Mouse (Mus musculus) hindbrain, embryonic 16.5 days (tissue): Measurements from ENCODE around the gene AI837181. TPM values are rescaled to one million over a fixed set of nuclear protein-coding genes. Genes with fewer than 3 reads are reported as not detected.

Experiments used
- ATAC-seq: fragments of 200-750 bp; cut with Nextera tagmentation; 2 replicates; pipeline ENCODE4 v1.8.0; 2017; ENCODE audit warnings: moderate TSS enrichment, moderate library complexity
- H3K27ac ChIP-seq: fragments of 300-500 bp; sonication (generic); 2 replicates; pipeline ENCODE4 v1.5.1; 2014; ENCODE audit warnings: low read depth, mild to moderate bottlenecking, control low read depth, low read length, moderate library complexity
- H3K27me3 ChIP-seq: fragments of 300-500 bp; sonication (generic); replicated peaks from 2 replicates; pipeline ENCODE4 v1.6.1; 2014; ENCODE audit warnings: low read length; ENCODE audit not compliant: control insufficient read depth, insufficient read depth
- H3K36me3 ChIP-seq: fragments of 300-500 bp; sonication (generic); 2 replicates; pipeline ENCODE4 v1.6.1; 2014; ENCODE audit warnings: mild to moderate bottlenecking, low read length, moderate library complexity, mixed read lengths; ENCODE audit not compliant: control insufficient read depth, insufficient read depth
- H3K4me1 ChIP-seq: fragments of 300-500 bp; sonication (generic); 2 replicates; pipeline ENCODE4 v1.6.1; 2014; ENCODE audit warnings: low read depth, low read length; ENCODE audit not compliant: control insufficient read depth, insufficient read depth
- H3K4me2 ChIP-seq: fragments of 300-500 bp; sonication (generic); 2 replicates; pipeline ENCODE4 v1.6.1; 2014; ENCODE audit warnings: mild to moderate bottlenecking, low read length, control low read depth, moderate library complexity
- H3K4me3 ChIP-seq: fragments of 300-500 bp; sonication (generic); 2 replicates; pipeline ENCODE4 v1.5.1; 2014; ENCODE audit warnings: mild to moderate bottlenecking, low read length, control low read depth, moderate library complexity
- H3K9ac ChIP-seq: fragments of 300-500 bp; sonication (generic); 2 replicates; pipeline ENCODE4 v1.6.1; 2014; ENCODE audit warnings: low read depth, mild to moderate bottlenecking, control low read depth, low read length, moderate library complexity
- H3K9me3 ChIP-seq: fragments of 300-500 bp; sonication (generic); 2 replicates; pipeline ENCODE4 v1.6.1; 2014; ENCODE audit warnings: mild to moderate bottlenecking, low read length, moderate library complexity; ENCODE audit not compliant: control insufficient read depth
- WGBS: fragments of 180-500 bp; shearing (Covaris S2); extraction: QIAGEN DNeasy Blood & Tissue Kit; methylation state at CpG from one replicate; pipeline ENCODE4 v1.1.7; 2014; 5-methylcytosine and 5-hydroxymethylcytosine counted together
- polyA plus RNA-seq: library from polyadenylated mRNA; unstranded; fragments of >200 nt; fragmentation: Nextera tagmentation; extraction: Ambion mirVana; gene quantifications from 2 replicates; pipeline ENCODE4 v1.2.1, GENCODE M21; 2015

Gene AI837181
- polyA plus RNA-seq, 1 experiment from 2014 or later: 38.5 TPM

DNA sequence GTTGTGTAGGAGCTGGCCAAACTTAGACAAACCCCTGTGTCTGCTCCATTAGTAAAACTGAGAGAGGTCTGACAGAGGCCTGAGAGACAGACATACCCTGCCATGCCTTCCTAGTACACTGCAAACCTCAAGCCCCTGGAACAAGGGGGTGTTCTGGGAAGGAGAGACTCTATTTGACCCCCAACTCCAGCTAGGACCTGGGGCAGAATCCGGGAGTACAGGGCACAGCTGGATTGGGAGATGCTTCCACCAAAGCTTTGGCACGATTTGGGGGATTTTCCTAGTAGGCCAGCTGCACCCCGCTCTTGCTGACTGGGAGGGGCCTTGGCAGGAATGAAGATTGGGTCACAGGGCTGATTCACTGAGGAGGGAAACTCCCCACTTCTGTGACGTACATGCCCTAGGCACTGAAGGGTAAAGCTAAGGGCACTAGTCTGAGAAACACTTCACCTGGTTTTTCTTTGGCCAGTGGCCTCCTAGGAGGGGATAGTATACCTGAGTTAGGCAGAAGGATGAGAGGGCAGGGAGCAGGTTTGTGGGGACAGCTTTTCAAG, 7.0 kb downstream of the AI837181 start:
- Histone ChIP-seq H3K27ac (no peak overlapping the region), H3K36me3 (no peaks in the 10 kb centered on the region), H3K4me3 (no peak overlapping the region), H3K4me1 (peaks cover 12% of the 10 kb centered on the region), H3K9me3 (no peaks in the 10 kb centered on the region), H3K4me2 (no peak overlapping the region), H3K9ac (no peak overlapping the region), H3K27me3 (no peaks in the 10 kb centered on the region; the same call in 1 of the 2 replicates)
- ATAC-seq: no peak
- WGBS: 78% methylated on average over 4 of the region's 4 CpGs

DNA sequence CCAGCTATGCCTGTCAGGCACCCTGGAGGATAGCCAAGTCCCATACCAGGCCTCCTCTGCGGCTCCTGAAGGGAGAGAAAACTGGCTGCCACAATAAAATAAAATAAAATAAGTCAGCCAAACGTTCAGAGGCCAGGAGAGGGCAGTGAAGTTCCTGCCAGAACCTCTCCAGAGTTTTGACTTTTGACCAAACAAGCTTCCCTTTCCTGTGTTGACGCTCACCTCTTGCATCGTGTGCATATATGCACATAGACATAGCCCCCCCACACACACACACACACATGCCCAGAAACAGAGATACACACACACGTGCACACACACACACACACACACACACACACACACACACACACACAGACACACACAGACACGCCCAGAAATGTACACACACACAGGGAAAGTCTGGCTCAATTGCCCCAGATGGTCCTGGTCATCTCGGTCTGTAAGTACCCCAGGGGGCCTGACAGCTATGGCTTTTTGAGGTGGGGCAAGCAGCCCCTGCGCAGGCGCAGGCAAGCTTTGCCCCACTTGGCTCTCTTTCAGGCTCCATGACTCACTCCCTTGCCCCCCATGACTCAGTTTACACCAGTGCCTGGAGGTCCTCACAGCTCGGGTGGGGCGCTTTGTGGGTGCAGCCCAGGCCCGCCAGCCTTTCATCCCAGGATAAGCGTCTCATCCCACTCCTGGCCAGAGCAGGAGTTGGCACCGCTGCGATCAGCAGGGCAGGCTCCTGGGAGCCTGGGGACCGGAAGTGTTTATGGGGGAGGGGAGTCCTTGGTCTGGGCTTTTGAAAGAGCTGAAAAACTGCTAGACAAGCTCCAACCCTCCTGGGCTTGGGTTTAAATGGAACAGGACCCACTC, 8.3 kb downstream of the AI837181 start:
- Histone ChIP-seq H3K27ac (peak overlapping the region; percentile 34; the same call in 1 of the 2 replicates), H3K4me2 (peak overlapping the region; percentile 55), H3K9ac (peak overlapping the region; percentile 59), H3K4me1 (peaks cover 11% of the 10 kb centered on the region), H3K9me3 (no peaks in the 10 kb centered on the region), H3K4me3 (peak overlapping the region; percentile 27; the same call in 1 of the 2 replicates), H3K27me3 (no peaks in the 10 kb centered on the region; the same call in 1 of the 2 replicates), H3K36me3 (no peaks in the 10 kb centered on the region)
- 11% methylated on average over 16 of the region's 16 CpGs for WGBS
- ATAC-seq: peak; percentile 50

DNA sequence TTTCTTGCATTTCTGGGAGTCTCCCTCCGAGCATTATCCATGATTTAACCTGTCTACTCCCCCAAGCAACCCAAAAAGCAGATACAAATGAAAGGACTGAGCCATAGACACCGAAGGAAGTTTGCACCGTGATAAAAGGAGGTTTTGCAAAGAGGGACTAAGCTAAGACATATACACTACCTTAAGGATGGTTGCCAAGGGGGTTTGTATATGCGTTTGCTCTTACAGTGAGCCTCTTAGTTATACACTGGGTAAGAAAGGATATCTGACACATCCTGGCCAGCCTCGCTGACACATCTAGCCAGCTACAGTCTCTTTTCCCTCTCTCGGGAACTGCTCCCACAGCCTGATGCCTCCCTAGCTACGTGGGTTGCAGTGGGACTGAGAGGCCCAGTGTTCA, 9.0 kb downstream of the AI837181 start:
- WGBS: 74% methylated on average over 7 of the region's 7 CpGs
- Histone ChIP-seq H3K9me3 (no peaks in the 10 kb centered on the region), H3K4me2 (peak overlapping the region; percentile 55), H3K27me3 (no peaks in the 10 kb centered on the region; the same call in 1 of the 2 replicates), H3K9ac (peak overlapping the region; percentile 59; the same call in 1 of the 2 replicates), H3K4me3 (no peak overlapping the region), H3K4me1 (peaks cover 11% of the 10 kb centered on the region), H3K36me3 (no peaks in the 10 kb centered on the region), H3K27ac (0 out of 2 replicates have a peak overlapping the region, but pooled peaks have one; percentile 24)
- no peak for ATAC-seq

DNA sequence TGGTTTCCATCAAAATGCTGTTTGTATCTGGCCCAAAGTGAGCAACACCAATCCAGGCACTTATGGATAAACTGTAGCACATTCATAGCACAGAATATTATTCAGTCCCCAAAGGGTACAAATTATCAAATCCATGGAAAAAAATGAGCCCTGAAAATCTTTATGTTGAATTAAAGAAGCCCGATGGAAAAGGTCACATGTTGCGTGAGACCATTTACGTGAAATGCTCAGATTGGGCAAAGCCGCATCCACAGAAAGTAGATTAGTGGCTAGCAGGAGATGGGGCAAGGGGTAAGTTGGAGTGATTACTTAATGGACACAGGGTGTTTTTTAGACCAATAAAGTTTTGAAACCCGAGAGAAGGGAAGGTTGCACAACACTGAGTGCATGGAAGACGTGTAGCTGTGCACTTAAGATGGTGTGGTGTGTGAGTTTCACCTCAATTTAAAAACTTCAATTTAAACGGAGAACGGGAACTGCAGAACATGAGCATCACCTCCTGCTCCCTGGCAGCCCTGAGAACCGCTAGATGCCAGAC, 19.5 kb downstream of the AI837181 start:
- no peak overlapping the region for H3K27ac ChIP-seq
- 69% methylated on average over 9 of the region's 9 CpGs for WGBS
- H3K9me3 ChIP-seq: no peaks in the 10 kb centered on the region
- H3K4me1 ChIP-seq: peaks cover 12% of the 10 kb centered on the region
- H3K4me3 ChIP-seq: no peak overlapping the region
- no peak overlapping the region for H3K9ac ChIP-seq
- peaks cover 37% of the 10 kb centered on the region for H3K27me3 ChIP-seq
- H3K4me2 ChIP-seq: no peak overlapping the region
- no peaks in the 10 kb centered on the region for H3K36me3 ChIP-seq
- ATAC-seq: no peak

DNA sequence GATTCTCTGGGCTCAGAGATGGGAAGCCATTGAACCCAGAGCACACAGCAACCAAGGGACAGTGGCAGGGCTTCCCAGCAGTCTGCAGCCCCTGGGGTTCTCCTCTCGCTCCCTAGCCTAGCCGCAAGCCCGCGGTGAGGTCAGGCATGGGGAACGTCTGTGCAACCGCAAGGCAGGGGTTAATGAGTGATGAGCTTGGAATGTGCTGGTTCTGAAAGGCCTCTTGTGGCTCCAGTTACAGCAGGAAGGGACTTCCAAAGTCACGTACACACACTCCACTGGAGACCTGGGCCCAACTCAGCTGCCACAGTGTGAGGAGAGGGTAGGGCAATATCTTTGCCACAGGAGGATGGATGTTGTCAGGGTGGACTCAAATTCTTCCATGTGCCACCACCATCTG, 20.0 kb downstream of the AI837181 start:
- H3K9ac ChIP-seq: no peak overlapping the region
- H3K27me3 ChIP-seq: peaks cover 38% of the 10 kb centered on the region
- ATAC-seq: no peak
- peaks cover 12% of the 10 kb centered on the region for H3K4me1 ChIP-seq
- 30% methylated on average over 7 of the region's 7 CpGs for WGBS
- no peaks in the 10 kb centered on the region for H3K36me3 ChIP-seq
- no peak overlapping the region for H3K27ac ChIP-seq
- no peak overlapping the region for H3K4me2 ChIP-seq
- H3K9me3 ChIP-seq: no peaks in the 10 kb centered on the region
- H3K4me3 ChIP-seq: no peak overlapping the region

DNA sequence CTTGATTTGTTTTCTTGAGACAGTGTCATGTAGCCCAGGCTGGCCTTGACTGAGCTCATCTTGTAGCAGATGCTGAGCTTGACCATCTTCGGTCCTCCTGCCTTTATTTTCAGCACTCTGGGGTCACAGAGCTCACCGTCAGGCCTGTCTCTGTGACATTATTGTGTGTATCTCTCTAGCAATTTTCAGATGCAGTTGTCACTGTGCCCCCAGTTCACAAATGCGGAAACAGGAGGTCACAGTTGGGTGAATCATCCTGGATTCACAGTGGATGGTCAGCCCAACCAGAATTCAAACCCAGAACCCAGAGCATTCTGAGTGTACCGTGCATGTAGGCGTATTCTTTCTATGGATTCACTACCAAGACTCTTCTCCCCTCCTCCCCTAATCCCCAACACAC, 20.8 kb downstream of the AI837181 start:
- no peaks in the 10 kb centered on the region for H3K36me3 ChIP-seq
- 91% methylated on average over 5 of the region's 5 CpGs for WGBS
- H3K9me3 ChIP-seq: no peaks in the 10 kb centered on the region
- no peak for ATAC-seq
- H3K4me3 ChIP-seq: no peak overlapping the region
- H3K4me1 ChIP-seq: peaks cover 12% of the 10 kb centered on the region
- H3K9ac ChIP-seq: no peak overlapping the region
- H3K27me3 ChIP-seq: peaks cover 43% of the 10 kb centered on the region
- no peak overlapping the region for H3K27ac ChIP-seq
- no peak overlapping the region for H3K4me2 ChIP-seq

DNA sequence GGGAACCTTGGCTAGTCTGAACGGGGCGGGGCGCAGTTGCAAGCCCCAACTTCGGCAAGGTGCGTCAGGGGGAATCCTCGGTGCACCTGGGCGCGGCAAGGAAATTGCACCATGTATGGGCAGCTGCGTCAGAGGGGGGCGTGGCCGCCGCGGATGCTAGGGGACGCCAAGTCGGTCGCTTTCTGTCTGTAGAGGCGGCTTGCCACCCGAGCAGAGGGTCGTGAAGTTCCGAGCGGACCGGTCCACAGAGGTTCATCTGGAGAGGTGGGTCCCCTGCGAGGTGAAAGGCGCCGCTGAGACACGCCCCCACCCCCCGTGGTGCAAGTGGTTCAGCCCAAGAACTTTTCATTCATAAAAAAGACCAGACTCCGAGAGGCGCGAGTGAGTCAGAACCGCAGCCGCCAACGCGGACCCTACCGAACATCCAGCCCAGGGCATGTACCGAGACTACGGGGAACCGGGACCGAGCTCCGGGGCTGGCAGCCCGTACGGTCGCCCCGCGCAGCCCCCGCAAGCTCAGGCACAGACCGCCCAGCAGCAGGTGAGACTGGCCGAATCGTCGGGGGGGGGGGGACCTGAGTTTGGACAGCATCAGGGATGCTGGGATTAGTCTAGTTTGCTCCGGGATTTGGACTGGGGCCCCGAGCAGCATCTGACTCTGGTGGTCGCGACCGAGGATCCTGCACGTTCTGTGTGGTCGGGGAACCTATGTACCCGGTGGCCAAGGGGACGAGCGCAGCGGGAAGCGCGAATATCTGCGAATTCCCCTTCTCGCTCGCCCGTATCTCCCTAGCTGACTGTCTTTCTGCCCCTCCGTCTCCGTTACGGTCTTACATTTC, 22.8 kb downstream of the AI837181 start, which contains the start of gene Fosl1:
Gene Fosl1 (plus strand): TSS at position 33 of the 839 bp plus-strand sequence.
- H3K9ac ChIP-seq: peak within 1 kb of the TSS; percentile 56
- peak; percentile 66 for ATAC-seq
- WGBS: under 1% methylated on average over 60 of the region's 70 CpGs
- no peak within 1 kb of the TSS for H3K27ac ChIP-seq
- H3K4me2 ChIP-seq: peak within 1 kb of the TSS; percentile 94
- peaks cover 12% of the 10 kb centered on the region for H3K4me1 ChIP-seq
- H3K4me3 ChIP-seq: peak within 1 kb of the TSS; percentile 61
- no peaks in the 10 kb centered on the region for H3K9me3 ChIP-seq
- H3K27me3 ChIP-seq: peaks cover 43% of the 10 kb centered on the region
- no peaks in the 10 kb centered on the region for H3K36me3 ChIP-seq

DNA sequence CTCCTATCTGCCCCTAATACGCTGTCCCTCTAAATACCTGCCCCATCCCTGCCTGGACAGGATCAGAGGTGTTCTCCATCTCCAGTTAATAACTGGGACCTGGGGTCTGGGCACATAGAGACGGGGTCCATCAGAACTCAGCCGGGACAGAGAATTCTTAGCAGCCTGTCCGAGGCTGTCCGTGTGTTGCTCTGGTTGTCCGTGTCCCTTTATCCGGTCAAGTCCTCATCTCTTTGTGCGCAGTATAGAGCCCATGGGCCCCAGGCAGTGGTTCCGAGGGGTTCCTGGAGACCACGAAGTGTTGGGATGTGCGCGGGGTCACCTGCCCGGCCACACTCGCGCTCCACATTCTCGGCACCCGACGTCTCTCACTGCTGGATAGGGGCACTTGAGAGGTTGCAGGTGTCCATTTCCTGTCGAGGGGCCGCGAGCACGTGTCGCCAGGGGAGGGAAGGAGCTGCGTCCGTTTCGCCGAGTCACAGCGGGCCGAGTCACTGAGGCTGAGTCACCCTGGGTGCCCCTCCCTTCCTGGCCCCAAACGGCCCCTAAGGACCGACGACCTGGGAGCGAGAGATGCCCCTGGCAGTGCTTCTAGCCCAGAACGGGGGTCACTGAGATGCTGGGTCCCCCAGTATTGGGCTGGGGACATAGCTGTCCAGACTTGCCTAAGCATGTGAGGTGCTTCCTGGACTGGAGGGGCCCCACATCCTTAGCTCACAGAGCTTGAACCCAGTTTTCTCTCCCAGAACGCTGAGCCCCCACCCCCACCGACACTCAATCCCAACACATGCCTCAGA, 23.6 kb downstream of the AI837181 start:
- Histone ChIP-seq H3K27me3 (peaks cover 43% of the 10 kb centered on the region), H3K36me3 (no peaks in the 10 kb centered on the region), H3K4me2 (peak overlapping the region; percentile 94), H3K27ac (no peak overlapping the region), H3K4me1 (peaks cover 12% of the 10 kb centered on the region), H3K4me3 (peak overlapping the region; percentile 61; the same call in 1 of the 2 replicates), H3K9ac (no peak overlapping the region), H3K9me3 (no peaks in the 10 kb centered on the region)
- peak; percentile 21; the same call in 1 of the 2 replicates for ATAC-seq
- 11% methylated on average over 34 of the region's 36 CpGs for WGBS
